Mouse (Mus musculus) gastrocnemius, postnatal 10 days (tissue): Measurements from ENCODE around the gene Socs2. TPM values are rescaled to one million over a fixed set of nuclear protein-coding genes. Genes with fewer than 3 reads are reported as not detected.

Experiments
- DNase-seq: peaks from one replicate; pipeline ENCODE4 v3.0.0; 2021; ENCODE audit warnings: mixed read lengths
- total RNA-seq, 2 experiments: library from RNA; stranded (reverse); gene quantifications; 2 replicates each; pipeline ENCODE4 v1.2.3; 2021

The Socs2 gene
- total RNA-seq, 2 experiments from 2014 or later, result 13.9 to 21.3 TPM

- DNase-seq, result no peak
Observed at GRCm38 (mm10) chr10:95342833-95343590, 74.0 kb downstream of the Socs2 start.

GRCm38 (mm10) chr10:95340676-95341075 lies 76.3 kb downstream of the Socs2 start:
- DNase-seq, result no peak

GRCm38 (mm10) chr10:95337589-95337988 lies 79.4 kb downstream of the Socs2 start:
- no peak for DNase-seq

GRCm38 (mm10) chr10:95336781-95337544 lies 80.0 kb downstream of the Socs2 start:
- DNase-seq, result no peak

Other genes starting within 250 kb of the Socs2 start
- gene Cradd, start 93.0 kb downstream of the Socs2 start, total RNA-seq, result 10 to 100 TPM; 12.1 to 14.3 TPM
- 100 to 1,000 TPM; 222 to 273 TPM for gene Mrpl42, start 84.8 kb upstream of the Socs2 start, total RNA-seq
- 100 to 1,000 TPM; 111 to 139 TPM for gene Ube2n, start 98.0 kb upstream of the Socs2 start, total RNA-seq
- 100 to 1,000 TPM; 212 to 218 TPM for gene Nudt4, start 147.0 kb upstream of the Socs2 start, total RNA-seq